Mouse (Mus musculus): ENCODE measurements around the gene Rhbdl1. TPM values are rescaled to one million over a fixed set of nuclear protein-coding genes. Genes with fewer than 3 reads are reported as not detected.

The Rhbdl1 gene
- polyA plus RNA-seq, 1 experiment from 2014 or later, result 2.5 TPM

DNA sequence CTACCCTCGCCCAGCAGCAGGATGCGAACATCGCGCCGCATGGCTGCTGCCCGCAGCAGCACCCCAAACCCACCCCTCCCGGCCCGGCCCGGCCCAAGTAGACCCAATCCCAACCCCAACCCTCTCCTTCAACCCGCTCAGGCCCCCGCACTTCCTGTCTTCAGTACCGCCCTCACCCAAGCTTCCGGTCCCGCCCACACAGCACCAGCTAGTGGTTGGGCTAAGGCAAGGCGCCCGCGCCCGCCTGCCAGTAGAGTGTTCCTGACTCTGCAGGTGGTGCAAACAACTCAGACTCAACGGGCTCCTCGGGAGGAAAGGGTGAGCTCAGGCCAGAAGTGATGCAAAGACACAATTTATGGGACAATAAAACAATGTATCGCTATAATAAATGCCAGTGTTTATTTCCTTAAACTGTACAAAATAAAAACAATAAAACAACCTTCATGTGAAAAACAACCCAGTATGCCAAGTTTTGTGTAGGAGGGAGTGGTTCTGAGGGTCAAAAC lies 7.4 kb upstream of the Rhbdl1 start, which contains the start of gene Rhot2:
Gene Rhot2 (minus strand): TSS at position 456 of the 506 bp plus-strand sequence.
- Histone ChIP-seq H3K4me1 (ENCODE audit: control insufficient read depth, insufficient read depth, low read length) (peaks cover 16% of the 10 kb centered on the region), H3K27me3 (ENCODE audit: control insufficient read depth, insufficient read depth, low read length) (no peaks in the 10 kb centered on the region), H3K27ac (ENCODE audit: low read length) (peak within 1 kb of the TSS; percentile 89), H3K9me3 (replicated peaks; ENCODE audit: control insufficient read depth, low read length) (no peaks in the 10 kb centered on the region), H3K4me3 (replicated peaks; ENCODE audit: low read length) (peak within 1 kb of the TSS; percentile 89), H3K36me3 (ENCODE audit: control insufficient read depth, insufficient read depth, low read length) (peaks cover 17% of the 10 kb centered on the region), H3K9ac (ENCODE audit: low read length) (peak within 1 kb of the TSS; percentile 96), H3K4me2 (ENCODE audit: low read depth, low read length) (peak within 1 kb of the TSS; percentile 79)
- ATAC-seq (ENCODE audit: insufficient read depth, low FRiP score), result peak; percentile 96
- WGBS, result 1% methylated on average over 21 of the region's 21 CpGs

DNA sequence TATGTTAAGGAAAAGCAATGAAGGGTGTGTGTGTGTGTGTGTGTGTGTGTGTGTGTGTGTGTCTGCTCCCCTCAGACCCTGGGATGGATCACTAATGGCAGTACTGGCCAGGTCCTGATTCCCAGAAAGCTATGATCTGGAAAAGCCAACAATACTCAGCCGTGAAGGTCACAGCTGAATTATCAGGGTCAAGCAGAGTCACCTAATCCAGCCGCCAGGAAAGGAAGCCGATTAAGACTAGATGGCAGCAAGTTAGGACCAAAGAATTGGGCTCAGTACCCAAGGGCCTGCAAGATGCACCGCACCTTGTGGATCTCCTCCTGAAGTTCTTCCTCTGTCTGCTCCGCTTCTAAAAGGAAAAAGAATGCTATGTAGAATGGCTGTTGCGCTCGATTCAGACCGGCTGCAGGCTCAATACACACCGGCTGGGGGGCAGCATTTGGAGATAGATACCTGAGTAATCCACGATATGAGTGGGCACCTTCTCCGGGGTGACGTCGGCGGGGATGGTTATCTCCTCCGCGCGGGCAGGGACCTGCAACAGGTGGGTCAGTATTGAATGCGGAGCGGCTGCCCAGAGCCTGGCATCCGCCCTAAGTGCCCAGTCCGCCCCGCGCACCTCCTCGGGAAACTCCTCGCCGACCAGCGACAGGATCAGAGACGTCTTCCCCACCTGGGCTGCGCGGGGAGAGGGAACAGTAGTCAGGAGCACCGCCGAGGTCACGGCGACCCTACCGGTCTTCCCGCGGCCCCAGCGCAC lies 6.7 kb upstream of the Rhbdl1 start:
- Histone ChIP-seq H3K9ac (ENCODE audit: low read length) (peak overlapping the region; percentile 96), H3K27ac (ENCODE audit: low read length) (peak overlapping the region; percentile 89), H3K36me3 (ENCODE audit: control insufficient read depth, insufficient read depth, low read length) (peaks cover 23% of the 10 kb centered on the region), H3K9me3 (replicated peaks; ENCODE audit: control insufficient read depth, low read length) (no peaks in the 10 kb centered on the region), H3K4me1 (ENCODE audit: control insufficient read depth, insufficient read depth, low read length) (peaks cover 16% of the 10 kb centered on the region), H3K27me3 (ENCODE audit: control insufficient read depth, insufficient read depth, low read length) (no peaks in the 10 kb centered on the region), H3K4me2 (ENCODE audit: low read depth, low read length) (peak overlapping the region; percentile 79), H3K4me3 (replicated peaks; ENCODE audit: low read length) (peak overlapping the region; percentile 89)
- ATAC-seq (ENCODE audit: insufficient read depth, low FRiP score), result no peak
- WGBS, result 2% methylated on average over 38 of the region's 38 CpGs

DNA sequence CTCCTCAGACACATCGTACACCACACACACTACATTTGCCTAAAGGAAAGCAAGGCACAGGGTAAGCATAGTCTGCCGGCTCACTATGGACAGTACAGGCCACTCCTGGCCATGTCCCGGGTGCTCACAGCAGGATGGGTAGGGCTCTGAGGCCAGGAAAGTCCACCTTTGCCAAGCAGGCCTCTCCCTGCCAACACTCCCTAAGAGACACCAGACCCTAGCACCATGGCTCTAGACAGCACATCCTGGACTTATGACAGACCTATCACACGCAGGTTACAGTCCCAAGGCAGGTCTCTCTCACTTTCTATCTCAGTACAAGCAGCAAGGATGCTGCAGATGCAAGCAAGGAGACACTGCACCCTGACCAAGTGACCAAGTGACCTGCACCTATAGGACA lies 6.0 kb upstream of the Rhbdl1 start:
- H3K36me3 ChIP-seq (ENCODE audit: control insufficient read depth, insufficient read depth, low read length), result peaks cover 25% of the 10 kb centered on the region
- peak overlapping the region; percentile 89 for H3K4me3 ChIP-seq (replicated peaks; ENCODE audit: low read length)
- H3K4me2 ChIP-seq (ENCODE audit: low read depth, low read length), result peak overlapping the region; percentile 79
- no peak for ATAC-seq (ENCODE audit: insufficient read depth, low FRiP score)
- no peaks in the 10 kb centered on the region for H3K9me3 ChIP-seq (replicated peaks; ENCODE audit: control insufficient read depth, low read length)
- WGBS, result 89% methylated on average over 4 of the region's 4 CpGs
- no peak overlapping the region for H3K27ac ChIP-seq (ENCODE audit: low read length)
- no peaks in the 10 kb centered on the region for H3K27me3 ChIP-seq (ENCODE audit: control insufficient read depth, insufficient read depth, low read length)
- peaks cover 16% of the 10 kb centered on the region for H3K4me1 ChIP-seq (ENCODE audit: control insufficient read depth, insufficient read depth, low read length)
- peak overlapping the region; percentile 96 for H3K9ac ChIP-seq (ENCODE audit: low read length)

DNA sequence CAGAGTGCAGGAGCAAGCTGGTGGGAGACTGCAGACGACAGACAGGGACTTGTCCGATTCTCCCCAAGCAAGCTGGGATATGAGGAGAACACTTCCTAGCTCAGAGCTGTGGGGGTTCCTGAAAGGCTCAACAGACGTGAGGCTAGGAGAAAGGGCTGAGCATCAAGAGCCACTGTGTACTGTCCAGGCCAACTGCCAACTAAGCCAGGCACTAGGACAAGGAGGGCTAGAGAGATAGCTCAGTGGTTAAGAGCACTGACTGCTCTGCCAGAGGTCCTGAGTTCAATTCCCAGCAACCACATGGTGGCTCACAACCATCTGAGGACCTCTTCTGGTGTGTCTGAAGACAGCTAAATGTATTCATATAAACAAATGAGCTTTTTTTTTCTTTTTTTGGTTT lies 5.4 kb upstream of the Rhbdl1 start:
- 85% methylated on average over 3 of the region's 3 CpGs for WGBS
- no peak for ATAC-seq (ENCODE audit: insufficient read depth, low FRiP score)

DNA sequence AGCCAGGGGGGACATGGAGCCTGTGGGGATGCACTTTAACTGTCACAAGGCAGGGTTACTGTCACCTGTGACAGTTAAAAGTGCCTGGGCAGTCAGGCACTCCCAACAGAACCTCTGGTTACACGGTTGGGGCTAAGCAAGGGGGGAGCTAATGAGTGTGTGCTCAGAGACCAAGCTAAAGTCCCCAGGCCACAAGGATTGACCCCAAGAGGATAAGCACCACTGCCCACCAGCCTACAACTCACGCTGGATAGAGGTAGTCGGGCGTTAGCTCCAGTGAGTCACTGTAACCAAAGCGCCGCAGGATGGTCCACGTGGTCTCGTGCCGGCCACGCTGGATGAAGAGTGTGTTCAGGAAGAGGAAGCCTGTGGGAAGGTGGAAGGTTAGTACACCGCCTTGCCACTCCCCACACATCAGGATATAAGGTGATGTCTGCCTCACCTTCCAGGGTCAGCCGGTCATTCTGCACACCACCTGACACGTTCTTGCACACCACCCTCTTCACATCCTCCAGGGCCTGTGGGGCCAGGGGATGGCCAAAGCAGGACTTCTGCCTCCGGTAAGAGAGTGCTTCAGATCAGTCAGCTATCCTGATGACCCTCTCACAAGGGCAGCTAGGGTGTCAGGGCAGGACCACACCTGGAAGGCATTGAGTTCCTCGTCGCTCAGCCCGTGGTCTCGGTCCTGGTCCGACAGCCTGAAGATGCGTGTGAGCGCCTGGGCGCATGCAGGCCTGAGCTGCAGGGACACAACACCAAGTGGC lies 4.2 kb upstream of the Rhbdl1 start, which contains the start of gene Gm20683:
Gene Gm20683 (minus strand): TSS at position 647 of the 764 bp plus-strand sequence.
- ATAC-seq (ENCODE audit: insufficient read depth, low FRiP score), result no peak
- 92% methylated on average over 22 of the region's 22 CpGs for WGBS
- H3K4me2 ChIP-seq (ENCODE audit: low read depth, low read length), result no peak within 1 kb of the TSS
- peaks cover 25% of the 10 kb centered on the region for H3K36me3 ChIP-seq (ENCODE audit: control insufficient read depth, insufficient read depth, low read length)
- no peaks in the 10 kb centered on the region for H3K9me3 ChIP-seq (replicated peaks; ENCODE audit: control insufficient read depth, low read length)
- H3K9ac ChIP-seq (ENCODE audit: low read length), result no peak within 1 kb of the TSS
- H3K4me1 ChIP-seq (ENCODE audit: control insufficient read depth, insufficient read depth, low read length), result peaks cover 25% of the 10 kb centered on the region
- H3K27me3 ChIP-seq (ENCODE audit: control insufficient read depth, insufficient read depth, low read length), result no peaks in the 10 kb centered on the region
- H3K4me3 ChIP-seq (replicated peaks; ENCODE audit: low read length), result no peak within 1 kb of the TSS
- no peak within 1 kb of the TSS for H3K27ac ChIP-seq (ENCODE audit: low read length)

More for the DNA sequence above, 5.4 kb upstream of the Rhbdl1 start:
- no peak overlapping the region for H3K4me3 ChIP-seq (replicated peaks; ENCODE audit: low read length)
- H3K4me1 ChIP-seq (ENCODE audit: control insufficient read depth, insufficient read depth, low read length), result peaks cover 16% of the 10 kb centered on the region
- H3K27me3 ChIP-seq (ENCODE audit: control insufficient read depth, insufficient read depth, low read length), result no peaks in the 10 kb centered on the region
- H3K36me3 ChIP-seq (ENCODE audit: control insufficient read depth, insufficient read depth, low read length), result peaks cover 25% of the 10 kb centered on the region
- no peak overlapping the region for H3K4me2 ChIP-seq (ENCODE audit: low read depth, low read length)
- no peaks in the 10 kb centered on the region for H3K9me3 ChIP-seq (replicated peaks; ENCODE audit: control insufficient read depth, low read length)
- no peak overlapping the region for H3K9ac ChIP-seq (ENCODE audit: low read length)
- H3K27ac ChIP-seq (ENCODE audit: low read length), result no peak overlapping the region

DNA sequence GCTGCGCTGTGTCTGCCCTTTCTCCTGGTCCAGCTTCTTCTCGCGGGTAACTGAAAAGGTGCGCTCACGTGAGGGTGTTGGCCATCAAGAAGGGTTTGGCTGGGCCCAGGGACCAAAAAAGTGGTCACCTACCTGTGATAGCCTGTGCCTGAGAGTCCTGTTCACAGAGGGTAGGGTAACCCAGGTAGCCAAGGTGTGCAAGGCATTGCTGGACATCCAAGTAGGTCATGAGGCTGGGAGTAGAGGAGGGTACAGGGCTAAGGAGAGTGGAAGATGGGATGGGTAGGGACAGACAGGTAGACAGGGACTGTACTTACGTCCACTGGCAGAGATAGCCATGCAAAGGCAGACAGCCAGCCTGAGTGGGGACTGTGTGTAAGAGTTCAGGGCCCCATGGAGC lies 3.4 kb upstream of the Rhbdl1 start:
- 95% methylated on average over 6 of the region's 6 CpGs for WGBS
- H3K27me3 ChIP-seq (ENCODE audit: control insufficient read depth, insufficient read depth, low read length), result no peaks in the 10 kb centered on the region
- H3K4me2 ChIP-seq (ENCODE audit: low read depth, low read length), result no peak overlapping the region
- peaks cover 32% of the 10 kb centered on the region for H3K4me1 ChIP-seq (ENCODE audit: control insufficient read depth, insufficient read depth, low read length)
- no peaks in the 10 kb centered on the region for H3K9me3 ChIP-seq (replicated peaks; ENCODE audit: control insufficient read depth, low read length)
- H3K9ac ChIP-seq (ENCODE audit: low read length), result no peak overlapping the region
- H3K27ac ChIP-seq (ENCODE audit: low read length), result no peak overlapping the region
- H3K4me3 ChIP-seq (replicated peaks; ENCODE audit: low read length), result no peak overlapping the region
- peaks cover 25% of the 10 kb centered on the region for H3K36me3 ChIP-seq (ENCODE audit: control insufficient read depth, insufficient read depth, low read length)
- no peak for ATAC-seq (ENCODE audit: insufficient read depth, low FRiP score)

DNA sequence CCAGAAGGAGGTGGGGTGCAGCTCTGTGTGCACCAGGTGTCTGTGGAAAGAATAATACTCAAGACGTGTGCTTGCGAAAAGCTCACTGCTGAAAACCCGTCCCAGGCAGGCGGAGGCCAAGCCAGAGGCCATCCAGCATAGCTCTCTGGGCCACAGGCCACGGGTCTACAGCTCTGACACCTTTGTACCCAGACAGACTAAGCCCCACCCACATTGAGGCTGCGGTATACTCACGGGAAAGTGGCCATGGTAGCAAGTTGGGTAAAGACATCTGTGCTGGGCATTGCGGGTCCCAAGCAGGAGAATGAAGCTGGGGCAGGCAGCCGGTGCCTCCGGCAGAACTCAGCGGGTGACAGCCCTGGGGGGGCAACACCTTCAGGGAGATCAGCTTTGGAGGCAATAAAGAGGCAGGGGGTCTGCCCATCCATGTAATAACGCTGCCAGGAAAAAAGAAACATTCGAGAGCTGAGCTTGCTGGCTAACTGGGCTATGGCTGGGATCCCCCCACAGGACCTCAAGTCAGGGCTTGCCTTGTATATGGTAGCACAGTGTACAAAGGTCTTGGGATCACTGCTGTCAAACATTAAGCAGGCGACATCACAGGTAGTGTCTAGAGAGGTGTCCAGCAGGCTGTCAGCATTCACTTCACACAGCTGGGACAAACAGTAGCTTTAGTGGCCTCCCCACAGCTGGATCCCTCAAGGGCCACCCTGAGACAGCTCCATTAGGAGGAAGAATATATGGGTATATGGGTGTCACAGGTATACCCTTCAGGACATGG lies 2.5 kb upstream of the Rhbdl1 start:
- no peak overlapping the region for H3K27ac ChIP-seq (ENCODE audit: low read length)
- peaks cover 34% of the 10 kb centered on the region for H3K36me3 ChIP-seq (ENCODE audit: control insufficient read depth, insufficient read depth, low read length)
- H3K9me3 ChIP-seq (replicated peaks; ENCODE audit: control insufficient read depth, low read length), result no peaks in the 10 kb centered on the region
- peaks cover 36% of the 10 kb centered on the region for H3K4me1 ChIP-seq (ENCODE audit: control insufficient read depth, insufficient read depth, low read length)
- no peak overlapping the region for H3K4me2 ChIP-seq (ENCODE audit: low read depth, low read length)
- no peak overlapping the region for H3K4me3 ChIP-seq (replicated peaks; ENCODE audit: low read length)
- H3K27me3 ChIP-seq (ENCODE audit: control insufficient read depth, insufficient read depth, low read length), result no peaks in the 10 kb centered on the region
- no peak overlapping the region for H3K9ac ChIP-seq (ENCODE audit: low read length)
- ATAC-seq (ENCODE audit: insufficient read depth, low FRiP score), result no peak
- WGBS, result 82% methylated on average over 14 of the region's 14 CpGs

DNA sequence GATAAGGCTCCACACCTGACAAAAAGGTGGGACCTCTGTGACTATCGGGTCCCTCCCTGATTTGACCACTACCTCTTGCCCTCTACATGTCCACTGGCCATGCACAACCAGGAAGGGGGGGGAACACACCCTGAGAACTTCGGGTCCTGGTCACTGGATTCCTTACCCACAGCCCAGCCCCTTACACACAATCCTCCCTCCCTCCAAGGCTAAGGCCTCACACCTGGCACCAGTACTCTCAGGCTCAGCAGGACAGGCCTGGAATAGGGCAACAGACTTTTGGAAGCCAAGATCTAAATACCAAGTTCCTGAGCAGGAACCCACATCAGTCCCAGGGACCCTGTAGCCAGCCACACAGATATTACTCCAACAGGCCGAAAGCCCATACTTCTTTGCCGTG lies 1.8 kb upstream of the Rhbdl1 start:
- no peaks in the 10 kb centered on the region for H3K9me3 ChIP-seq (replicated peaks; ENCODE audit: control insufficient read depth, low read length)
- H3K9ac ChIP-seq (ENCODE audit: low read length), result no peak overlapping the region
- H3K36me3 ChIP-seq (ENCODE audit: control insufficient read depth, insufficient read depth, low read length), result peaks cover 34% of the 10 kb centered on the region
- 83% methylated on average over 4 of the region's 4 CpGs for WGBS
- no peaks in the 10 kb centered on the region for H3K27me3 ChIP-seq (ENCODE audit: control insufficient read depth, insufficient read depth, low read length)
- H3K4me3 ChIP-seq (replicated peaks; ENCODE audit: low read length), result no peak overlapping the region
- ATAC-seq (ENCODE audit: insufficient read depth, low FRiP score), result no peak
- no peak overlapping the region for H3K4me2 ChIP-seq (ENCODE audit: low read depth, low read length)
- H3K27ac ChIP-seq (ENCODE audit: low read length), result no peak overlapping the region
- peaks cover 41% of the 10 kb centered on the region for H3K4me1 ChIP-seq (ENCODE audit: control insufficient read depth, insufficient read depth, low read length)

Measured in stomach, embryonic 16.5 days (tissue).